In genomic region chr12:35170275-35170674, GRCm38 (mm10) we compare ENCODE assay signal across 27 mouse cellular contexts.
"Had no signal": no experiment of that assay in that cellular context is flagged by ENCODE, and none has a peak within 500 bp of the region (broad histone marks: within the 10 kb centered on the region; RNA-seq: fewer than 3 reads in every experiment).

No protein-coding gene starts in this region.

- ATAC-seq: forebrain, embryonic 13.5 days; forebrain, embryonic 14.5 days; forebrain, embryonic 15.5 days; forebrain, embryonic 16.5 days; forebrain, postnatal 0 days had no signal

- H3K27ac ChIP-seq: embryonic facial prominence, embryonic 10.5 days; embryonic facial prominence, embryonic 12.5 days; embryonic facial prominence, embryonic 13.5 days; embryonic facial prominence, embryonic 15.5 days; forebrain, embryonic 10.5 days; forebrain, embryonic 12.5 days; forebrain, embryonic 13.5 days; forebrain, embryonic 15.5 days; gastrocnemius, adult 2 months had no signal

- H3K4me1 ChIP-seq: embryonic facial prominence, embryonic 10.5 days; embryonic facial prominence, embryonic 12.5 days; embryonic facial prominence, embryonic 13.5 days; forebrain, embryonic 10.5 days; forebrain, embryonic 12.5 days; forebrain, embryonic 13.5 days; forebrain, embryonic 15.5 days had no signal

- H3K4me2 ChIP-seq: embryonic facial prominence, embryonic 12.5 days; embryonic facial prominence, embryonic 13.5 days; embryonic facial prominence, embryonic 15.5 days; forebrain, embryonic 12.5 days; forebrain, embryonic 13.5 days; forebrain, embryonic 15.5 days had no signal

- H3K4me3 ChIP-seq: embryonic facial prominence, embryonic 10.5 days; embryonic facial prominence, embryonic 12.5 days; embryonic facial prominence, embryonic 13.5 days; embryonic facial prominence, embryonic 15.5 days; erythroblast, embryonic 14.5 days; forebrain, embryonic 10.5 days; forebrain, embryonic 12.5 days; forebrain, embryonic 13.5 days; forebrain, embryonic 15.5 days; gastrocnemius, adult 2 months had no signal

- H3K36me3 ChIP-seq: embryonic facial prominence, embryonic 10.5 days; embryonic facial prominence, embryonic 12.5 days; embryonic facial prominence, embryonic 13.5 days; embryonic facial prominence, embryonic 15.5 days; forebrain, embryonic 10.5 days; forebrain, embryonic 12.5 days; forebrain, embryonic 15.5 days had no signal

- H3K9me3 ChIP-seq: embryonic facial prominence, embryonic 10.5 days; embryonic facial prominence, embryonic 12.5 days; embryonic facial prominence, embryonic 13.5 days; embryonic facial prominence, embryonic 15.5 days; forebrain, embryonic 10.5 days; forebrain, embryonic 12.5 days; forebrain, embryonic 13.5 days; forebrain, embryonic 15.5 days had no signal

- H3K27me3 ChIP-seq: embryonic facial prominence, embryonic 12.5 days; embryonic facial prominence, embryonic 13.5 days; embryonic facial prominence, embryonic 15.5 days; forebrain, embryonic 12.5 days; forebrain, embryonic 13.5 days; forebrain, embryonic 15.5 days had no signal

- H3K9ac ChIP-seq: embryonic facial prominence, embryonic 12.5 days; embryonic facial prominence, embryonic 13.5 days; embryonic facial prominence, embryonic 15.5 days; forebrain, embryonic 12.5 days; forebrain, embryonic 13.5 days; forebrain, embryonic 15.5 days; forebrain, postnatal 0 days had no signal

- DNase-seq: cerebellum, adult 18-20 months; cerebellum, adult 2 months; cerebellum, adult 8-10 months; cerebellum, adult 9-10 months; cerebellum, adult 9-11 months; cerebellum, postnatal 10 days; cerebellum, postnatal 14 days; cerebellum, postnatal 25 days; cerebellum, postnatal 36 days; embryo, embryonic 11 days; forebrain, postnatal 0 days; gastrocnemius, adult 2 months; gastrocnemius, postnatal 10 days; gastrocnemius, postnatal 14 days; gastrocnemius, postnatal 25 days; gastrocnemius, postnatal 36 days had no signal
